Mouse (Mus musculus): ENCODE measurements around the gene Slc22a23.
A peak's percentile ranks its signal among the peaks of the same experiment; 100 is the strongest.

Slc22a23 gene

DNA sequence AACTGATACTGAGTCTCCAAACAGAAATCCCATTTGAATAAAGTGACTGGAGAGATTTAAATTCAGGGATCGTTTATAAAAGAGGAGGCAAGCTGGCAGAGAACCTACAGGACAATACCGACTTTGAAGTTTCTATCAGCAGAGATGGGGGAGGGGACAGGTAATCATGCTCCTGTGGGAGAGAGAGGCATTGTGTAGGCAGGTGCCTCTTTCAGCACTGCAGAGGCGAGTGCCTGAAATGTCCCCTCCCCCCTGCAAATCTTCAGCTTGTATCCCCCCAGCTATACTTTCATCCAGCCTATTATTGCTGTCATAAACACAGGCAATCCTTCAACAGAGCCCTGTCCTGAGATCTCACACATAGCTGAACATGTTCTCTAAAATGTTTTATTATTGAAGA, 43.4 kb downstream of the Slc22a23 start:
- DNase-seq (ENCODE audit: low spot score): no peak

- DNase-seq (ENCODE audit: low spot score): no peak
Measured at GRCm38 (mm10) chr13:34299351-34300333, 45.3 kb downstream of the Slc22a23 start.

GRCm38 (mm10) chr13:34298674-34299073, 46.3 kb downstream of the Slc22a23 start:
- no peak for DNase-seq (ENCODE audit: low spot score)

- no peak for DNase-seq (ENCODE audit: low spot score)
Measured at GRCm38 (mm10) chr13:34298061-34298460, 46.9 kb downstream of the Slc22a23 start.

GRCm38 (mm10) chr13:34295787-34296435, 49.1 kb downstream of the Slc22a23 start:
- no peak for DNase-seq (ENCODE audit: low spot score)

GRCm38 (mm10) chr13:34294212-34294611, 50.8 kb downstream of the Slc22a23 start:
- no peak for DNase-seq (ENCODE audit: low spot score)

DNA sequence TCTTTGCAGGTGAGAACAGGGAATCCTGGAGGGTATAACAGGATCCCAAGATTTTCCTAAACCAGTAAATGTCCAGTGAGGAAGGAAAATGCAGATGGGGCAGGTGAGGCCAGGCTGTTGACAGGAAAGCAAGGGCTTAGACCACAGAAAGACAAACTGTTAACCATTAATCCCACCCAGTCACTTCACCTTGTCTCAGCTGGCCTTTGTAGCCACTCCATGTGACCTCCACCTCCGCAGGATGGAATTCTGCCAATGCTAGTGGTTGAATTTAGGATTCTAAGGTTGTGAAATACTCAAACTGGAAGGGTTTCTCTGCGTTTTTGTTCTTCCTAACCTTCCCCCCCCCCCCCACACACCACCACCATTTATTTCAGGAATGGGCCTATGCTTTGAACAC, 52.9 kb downstream of the Slc22a23 start:
- DNase-seq (ENCODE audit: low spot score): no peak

DNA sequence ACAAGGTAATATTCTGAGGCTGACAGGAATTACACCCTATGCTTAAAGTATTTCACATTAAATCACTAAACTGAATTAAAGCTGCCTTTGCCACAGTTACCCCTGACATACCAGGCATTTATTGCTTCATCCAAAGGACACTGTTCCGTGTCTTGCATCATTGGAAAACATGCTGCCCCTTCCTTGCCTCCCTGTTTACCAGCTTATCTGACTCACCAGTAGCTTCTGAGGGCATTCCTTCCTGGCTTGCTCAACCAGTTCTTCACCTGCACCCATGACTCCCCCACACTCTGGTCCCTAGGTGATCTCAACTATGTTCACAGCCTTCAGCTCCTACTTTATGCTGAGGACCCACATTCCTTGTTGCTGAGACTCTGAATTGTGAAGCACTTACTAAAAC, 54.6 kb downstream of the Slc22a23 start:
- no peak for DNase-seq (ENCODE audit: low spot score)

DNA sequence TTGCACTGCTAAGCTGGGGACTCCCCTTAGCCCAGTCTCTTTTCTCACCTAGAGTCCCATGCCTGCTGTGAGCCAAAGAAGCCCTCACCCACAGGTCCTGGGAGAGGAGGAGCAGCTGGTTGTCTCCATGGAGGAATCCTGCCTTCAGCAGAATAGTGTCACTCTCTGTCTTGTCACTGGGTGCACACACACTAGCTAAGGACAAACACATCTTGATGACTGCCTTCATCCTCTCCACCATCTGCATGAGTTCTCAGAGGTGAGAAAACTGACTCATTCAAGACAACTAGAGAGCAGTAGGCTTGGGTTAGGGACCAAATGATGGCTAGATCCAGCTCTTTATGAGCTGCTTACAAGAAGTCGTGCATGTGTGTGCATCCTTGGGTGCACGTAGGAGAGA, 55.4 kb downstream of the Slc22a23 start:
- no peak for DNase-seq (ENCODE audit: low spot score)

DNA sequence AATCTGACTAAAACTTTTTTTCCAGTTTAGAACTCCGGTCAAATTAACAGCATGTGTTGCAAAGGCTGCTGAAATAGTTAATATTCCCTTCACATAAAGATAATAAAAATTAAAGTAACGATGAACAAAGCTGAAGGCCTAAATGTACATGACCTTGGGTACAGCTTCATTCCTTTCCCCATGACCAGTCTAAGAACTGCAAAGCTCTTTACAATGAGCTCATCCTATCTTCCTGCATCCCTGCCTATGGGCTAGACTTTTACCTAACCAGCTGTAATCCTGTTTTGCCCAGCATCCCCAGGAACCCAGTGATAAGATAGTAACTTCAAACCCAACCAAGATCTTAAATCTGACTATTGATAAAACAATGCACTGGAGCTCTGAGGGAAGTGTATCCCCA, 56.9 kb downstream of the Slc22a23 start:
- no peak for DNase-seq (ENCODE audit: low spot score)

GRCm38 (mm10) chr13:34287601-34288083, 57.3 kb downstream of the Slc22a23 start:
- no peak for DNase-seq (ENCODE audit: low spot score)

GRCm38 (mm10) chr13:34281360-34281759, 63.6 kb downstream of the Slc22a23 start:
- no peak for DNase-seq (ENCODE audit: low spot score)

GRCm38 (mm10) chr13:34278759-34279270, 66.2 kb downstream of the Slc22a23 start:
- no peak for DNase-seq (ENCODE audit: low spot score)

GRCm38 (mm10) chr13:34278288-34278701, 66.7 kb downstream of the Slc22a23 start:
- peak; percentile 31 for DNase-seq (ENCODE audit: low spot score)

DNA sequence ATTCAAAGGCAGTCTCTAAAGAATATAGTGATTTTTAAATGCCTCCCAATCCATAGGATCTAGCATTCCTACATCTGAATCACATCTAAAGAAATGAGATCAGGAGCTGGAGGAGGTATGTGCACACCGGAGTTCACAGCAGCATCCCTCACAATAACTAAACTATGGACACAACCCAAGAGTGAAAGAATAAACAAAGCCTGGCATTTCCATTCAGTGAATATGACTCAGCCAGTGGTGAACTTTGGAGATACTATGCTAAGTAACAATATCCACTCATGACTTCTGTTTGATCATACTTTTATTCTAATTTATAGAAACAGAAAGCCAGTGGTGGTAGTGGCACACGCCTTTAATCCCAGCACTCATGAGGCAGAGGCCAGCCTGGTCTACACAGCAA, 67.4 kb downstream of the Slc22a23 start:
- no peak for DNase-seq (ENCODE audit: low spot score)

DNA sequence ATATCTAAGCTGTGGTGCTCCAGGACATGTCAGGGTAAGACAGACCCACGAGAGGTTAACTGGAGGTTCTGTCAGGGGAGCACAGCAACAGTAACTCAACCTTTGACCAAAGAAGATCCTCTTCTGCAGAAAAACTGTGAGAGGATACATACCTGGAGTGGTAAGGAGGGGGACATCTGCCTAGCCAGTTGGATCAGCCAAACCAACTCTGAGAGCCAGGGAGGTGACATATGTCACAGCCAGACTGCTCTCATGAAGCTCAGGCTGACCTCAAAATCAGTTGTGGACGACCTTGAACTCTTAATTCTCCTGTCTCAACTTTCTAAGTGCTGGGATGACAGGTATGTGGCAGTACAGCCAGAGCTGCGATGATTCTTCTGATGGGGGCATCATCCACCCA, 68.0 kb downstream of the Slc22a23 start:
- DNase-seq (ENCODE audit: low spot score): no peak

- DNase-seq (ENCODE audit: low spot score): no peak
Measured at GRCm38 (mm10) chr13:34274890-34275289, 70.1 kb downstream of the Slc22a23 start.

DNA sequence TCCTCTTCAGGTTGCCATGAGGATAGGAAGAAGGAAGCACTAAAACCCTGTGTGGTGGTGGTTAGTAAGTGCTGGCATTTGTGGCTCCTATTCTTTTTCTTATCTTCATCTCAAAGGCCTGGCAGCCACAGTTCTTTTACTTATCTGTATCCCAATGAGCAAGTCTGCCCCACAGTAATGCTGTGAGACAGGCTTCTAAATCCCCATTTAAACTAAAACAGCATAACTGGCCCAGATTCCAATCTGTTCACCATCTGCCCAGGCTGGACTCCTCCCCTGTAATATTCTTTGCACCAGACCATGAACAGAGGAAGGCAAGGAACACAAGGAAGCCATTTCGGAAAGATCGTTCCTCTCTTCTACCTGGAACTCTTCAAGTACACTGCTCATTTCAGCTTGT, 70.6 kb downstream of the Slc22a23 start:
- DNase-seq (ENCODE audit: low spot score): no peak

DNA sequence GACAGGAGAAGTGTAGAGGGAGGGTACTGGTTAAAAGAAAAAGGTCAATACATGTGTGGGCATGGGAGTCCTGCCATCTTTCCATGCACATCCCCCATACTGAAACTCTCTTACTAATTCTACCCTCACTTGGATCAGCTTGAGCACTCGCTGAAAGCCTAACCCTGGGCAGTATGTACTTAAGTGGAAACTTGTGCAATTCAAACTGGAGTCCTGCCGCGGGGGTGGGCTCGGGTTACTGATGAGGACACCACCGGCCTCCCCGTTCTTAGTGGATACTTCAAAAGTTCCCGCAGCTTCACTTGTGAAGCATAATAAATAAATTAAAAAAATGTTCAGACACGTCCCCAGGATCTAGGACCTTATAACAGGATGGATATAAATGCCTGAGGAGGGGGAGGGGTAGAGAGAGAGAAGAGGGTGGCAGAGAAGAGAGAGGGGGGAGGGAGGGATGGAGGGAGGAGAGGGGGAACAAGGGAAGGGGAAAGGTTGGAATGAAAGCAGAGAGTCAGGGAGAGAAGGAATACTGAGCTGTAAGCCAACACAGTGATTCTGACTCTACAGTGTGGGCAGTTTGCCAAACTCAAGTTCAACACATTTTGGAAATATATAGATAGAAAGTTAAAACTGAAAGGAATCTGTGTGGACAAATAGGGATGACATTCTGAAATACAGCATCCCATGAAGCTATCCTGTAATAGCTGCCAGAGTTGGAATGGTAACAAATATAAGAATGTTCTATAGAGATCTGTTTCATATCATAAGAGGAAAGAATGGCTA, 72.5 kb downstream of the Slc22a23 start:
- no peak for DNase-seq (ENCODE audit: low spot score)

GRCm38 (mm10) chr13:34271665-34272064, 73.3 kb downstream of the Slc22a23 start:
- DNase-seq (ENCODE audit: low spot score): no peak

DNA sequence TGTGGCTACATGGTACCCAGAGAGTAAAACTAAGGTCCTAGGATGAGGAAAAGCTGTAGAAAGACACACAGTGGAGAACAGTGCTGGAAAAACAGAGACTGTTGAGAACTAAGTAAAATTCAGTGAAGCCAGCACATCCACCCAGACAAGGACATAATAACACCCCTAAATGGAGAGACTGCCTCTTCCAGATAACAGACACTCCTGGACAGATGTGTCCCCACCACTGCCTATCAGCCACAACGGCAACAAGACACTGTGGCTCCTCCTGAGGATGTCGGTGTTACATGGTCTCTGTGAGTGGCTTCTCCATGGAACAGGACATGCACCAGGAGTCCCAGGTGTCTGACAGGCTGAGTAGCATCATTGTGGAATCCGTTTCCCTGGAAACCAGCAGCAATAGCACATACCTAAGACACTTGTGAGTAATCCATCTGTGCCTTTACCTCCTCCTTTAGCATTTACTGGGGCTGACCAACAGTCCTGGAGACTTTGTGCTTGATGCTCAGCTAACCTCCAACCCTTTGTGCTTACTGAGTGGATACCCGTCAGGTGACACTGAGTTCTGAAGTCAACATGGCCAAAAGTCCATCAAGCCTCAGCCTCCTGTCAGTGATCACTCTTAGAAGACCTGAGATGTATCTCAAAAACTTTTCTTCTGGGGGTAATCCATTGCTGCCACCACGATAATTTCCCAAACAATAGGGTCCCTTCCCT, 73.9 kb downstream of the Slc22a23 start:
- DNase-seq (ENCODE audit: low spot score): no peak

Data from layer of hippocampus, adult 9-10 months (tissue).